Mouse (Mus musculus) stomach, embryonic 14.5 days (tissue): ENCODE measurements at regions not wholly inside any gene's neighbourhood (a gene's known extent, or its start where the extent isn't known, plus 50 kb on each side); places are given as distances from the start of the nearest gene placed in this dataset.

Experiments
- ATAC-seq: fragments of 200-750 bp; cut with Nextera tagmentation; 2 replicates; pipeline ENCODE4 v1.8.0; 2017; ENCODE audit warnings: low read depth, moderate TSS enrichment; ENCODE audit not compliant: insufficient number of reproducible peaks, insufficient read depth, low FRiP score
- H3K27ac ChIP-seq: fragments of 300-500 bp; sonication (generic); 2 replicates; pipeline ENCODE4 v1.5.1; 2014; ENCODE audit warnings: mild to moderate bottlenecking, low read length, moderate library complexity, mixed read lengths
- H3K27me3 ChIP-seq: fragments of 300-500 bp; sonication (generic); 2 replicates; pipeline ENCODE4 v1.6.1; 2014; ENCODE audit warnings: low read length, control low read depth, mixed read lengths; ENCODE audit not compliant: control insufficient read depth, insufficient read depth
- H3K36me3 ChIP-seq: fragments of 300-500 bp; sonication (generic); 2 replicates; pipeline ENCODE4 v1.6.1; 2014; ENCODE audit warnings: mild to moderate bottlenecking, control low read depth, low read length, moderate library complexity, mixed read lengths; ENCODE audit not compliant: control insufficient read depth, insufficient read depth
- H3K4me1 ChIP-seq: fragments of 300-500 bp; sonication (generic); 2 replicates; pipeline ENCODE4 v1.6.1; 2014; ENCODE audit warnings: low read length, control low read depth, mixed read lengths; ENCODE audit not compliant: control insufficient read depth, insufficient read depth
- H3K4me2 ChIP-seq: fragments of 300-500 bp; sonication (generic); replicated peaks from 2 replicates; pipeline ENCODE4 v1.6.1; 2014; ENCODE audit warnings: low read depth, low read length, control low read depth
- H3K4me3 ChIP-seq: fragments of 300-500 bp; sonication (generic); 2 replicates; pipeline ENCODE4 v1.5.1; 2014; ENCODE audit warnings: low read depth, low read length, control low read depth
- H3K9ac ChIP-seq: fragments of 300-500 bp; sonication (generic); replicated peaks from 2 replicates; pipeline ENCODE4 v1.6.1; 2014; ENCODE audit warnings: low read depth, mild to moderate bottlenecking, control low read depth, low read length, moderate library complexity, mixed read lengths
- H3K9me3 ChIP-seq: fragments of 300-500 bp; sonication (generic); 2 replicates; pipeline ENCODE4 v1.6.1; 2016; ENCODE audit warnings: low read depth, low read length, control low read depth; ENCODE audit not compliant: control insufficient read depth
- WGBS: fragments of 180-500 bp; shearing (Covaris S2); extraction: QIAGEN DNeasy Blood & Tissue Kit; methylation state at CpG from one replicate; pipeline ENCODE4 v1.1.7; 2014; 5-methylcytosine and 5-hydroxymethylcytosine counted together

DNA sequence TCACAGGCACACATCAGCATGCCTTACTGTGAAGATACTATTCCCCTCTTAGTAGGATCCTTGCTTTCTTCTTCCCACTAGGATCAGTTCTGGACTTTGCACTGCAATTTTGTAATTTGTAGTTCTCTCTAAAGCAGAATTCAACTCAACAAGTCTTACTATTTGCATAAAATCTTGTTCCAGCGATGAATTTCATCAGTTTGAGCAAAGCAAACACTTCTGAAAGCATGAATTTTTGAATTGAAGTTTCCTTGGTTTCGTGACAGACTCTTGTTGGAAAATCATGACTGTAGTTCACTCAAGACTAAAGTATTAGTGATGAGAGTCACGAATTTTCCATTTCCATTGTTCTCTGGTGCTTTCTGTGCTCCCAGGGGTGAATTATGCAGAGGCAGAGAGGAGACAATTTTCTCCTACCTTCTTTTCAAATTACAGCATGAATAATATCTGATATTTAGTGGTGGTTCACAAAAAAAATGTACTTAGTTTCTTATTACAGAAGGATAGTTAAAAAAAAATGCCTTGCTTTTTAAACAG, 190.6 kb upstream of the Mbnl1 start:
- H3K27ac ChIP-seq, result no peak overlapping the region
- no peak overlapping the region for H3K4me2 ChIP-seq

GRCm38 (mm10) chr3:60292142-60292541, 180.5 kb upstream of the Mbnl1 start:
- no peak overlapping the region for H3K27ac ChIP-seq
- no peaks in the 10 kb centered on the region for H3K27me3 ChIP-seq
- ATAC-seq, result no peak
- 81% methylated on average over 2 of the region's 2 CpGs for WGBS
- H3K9ac ChIP-seq, result no peak overlapping the region
- no peaks in the 10 kb centered on the region for H3K9me3 ChIP-seq
- no peak overlapping the region for H3K4me3 ChIP-seq
- H3K4me1 ChIP-seq, result no peaks in the 10 kb centered on the region
- H3K36me3 ChIP-seq, result no peaks in the 10 kb centered on the region
- H3K4me2 ChIP-seq, result no peak overlapping the region

More for the DNA sequence above, 190.6 kb upstream of the Mbnl1 start:
- no peaks in the 10 kb centered on the region for H3K36me3 ChIP-seq
- no peak overlapping the region for H3K9ac ChIP-seq
- H3K27me3 ChIP-seq, result no peaks in the 10 kb centered on the region
- ATAC-seq, result no peak
- WGBS, result 67% methylated on average over 3 of the region's 3 CpGs
- no peak overlapping the region for H3K4me3 ChIP-seq
- no peaks in the 10 kb centered on the region for H3K4me1 ChIP-seq
- no peaks in the 10 kb centered on the region for H3K9me3 ChIP-seq

- no peak overlapping the region for H3K4me2 ChIP-seq
- no peak overlapping the region for H3K4me3 ChIP-seq
- ATAC-seq, result no peak
Observed at GRCm38 (mm10) chr3:60292940-60293339, 179.7 kb upstream of the Mbnl1 start.

DNA sequence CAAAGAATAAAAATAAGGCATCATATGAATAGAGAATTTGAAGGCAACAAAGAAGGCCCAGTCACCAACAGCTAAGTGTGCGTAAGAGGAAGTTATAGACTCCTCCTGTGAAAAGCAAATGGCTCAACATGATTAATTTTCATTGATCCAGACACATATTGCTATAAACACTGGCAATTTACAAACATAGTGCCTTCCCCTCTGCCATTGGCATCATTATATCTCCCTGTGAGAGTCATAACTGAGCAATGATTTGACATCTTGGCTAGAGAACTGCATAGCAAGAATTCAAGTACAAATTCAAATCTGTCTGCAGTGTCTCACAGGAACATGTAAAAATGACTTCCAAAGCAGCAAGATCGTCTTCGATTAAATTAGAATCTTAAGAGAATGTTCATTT, 167.2 kb upstream of the Mbnl1 start:
- 91% methylated on average over 3 of the region's 3 CpGs for WGBS
- H3K9me3 ChIP-seq, result no peaks in the 10 kb centered on the region

More at GRCm38 (mm10) chr3:60292940-60293339, 179.7 kb upstream of the Mbnl1 start:
- 95% methylated on average over 2 of the region's 2 CpGs for WGBS
- Histone ChIP-seq H3K9me3 (no peaks in the 10 kb centered on the region), H3K36me3 (no peaks in the 10 kb centered on the region), H3K27ac (no peak overlapping the region), H3K27me3 (no peaks in the 10 kb centered on the region), H3K4me1 (no peaks in the 10 kb centered on the region), H3K9ac (no peak overlapping the region)

GRCm38 (mm10) chr3:60310402-60310801, 162.2 kb upstream of the Mbnl1 start:
- H3K27ac ChIP-seq, result no peak overlapping the region
- H3K9ac ChIP-seq, result no peak overlapping the region
- no peak overlapping the region for H3K4me2 ChIP-seq
- H3K27me3 ChIP-seq, result no peaks in the 10 kb centered on the region
- no peak overlapping the region for H3K4me3 ChIP-seq
- H3K9me3 ChIP-seq, result no peaks in the 10 kb centered on the region
- ATAC-seq, result no peak
- 61% methylated on average over 3 of the region's 3 CpGs for WGBS
- H3K4me1 ChIP-seq, result no peaks in the 10 kb centered on the region
- no peaks in the 10 kb centered on the region for H3K36me3 ChIP-seq

More for the DNA sequence above, 167.2 kb upstream of the Mbnl1 start:
- H3K4me1 ChIP-seq, result no peaks in the 10 kb centered on the region
- H3K9ac ChIP-seq, result no peak overlapping the region
- H3K27me3 ChIP-seq, result no peaks in the 10 kb centered on the region
- H3K27ac ChIP-seq, result no peak overlapping the region
- no peak overlapping the region for H3K4me2 ChIP-seq
- no peaks in the 10 kb centered on the region for H3K36me3 ChIP-seq
- H3K4me3 ChIP-seq, result no peak overlapping the region
- no peak for ATAC-seq

- H3K4me1 ChIP-seq, result no peaks in the 10 kb centered on the region
- H3K9me3 ChIP-seq, result no peaks in the 10 kb centered on the region
- no peak overlapping the region for H3K4me2 ChIP-seq
- ATAC-seq, result no peak
- H3K9ac ChIP-seq, result no peak overlapping the region
- WGBS, result 27% methylated on average over 3 of the region's 3 CpGs
- H3K27me3 ChIP-seq, result no peaks in the 10 kb centered on the region
- H3K4me3 ChIP-seq, result no peak overlapping the region
- no peaks in the 10 kb centered on the region for H3K36me3 ChIP-seq
- H3K27ac ChIP-seq, result no peak overlapping the region
Observed at GRCm38 (mm10) chr3:60311178-60311577, 161.5 kb upstream of the Mbnl1 start.

- 53% methylated on average over 1 of the region's 1 CpGs for WGBS
- H3K36me3 ChIP-seq, result no peaks in the 10 kb centered on the region
- no peak overlapping the region for H3K4me3 ChIP-seq
- no peaks in the 10 kb centered on the region for H3K4me1 ChIP-seq
- no peak for ATAC-seq
- no peak overlapping the region for H3K4me2 ChIP-seq
- no peak overlapping the region for H3K27ac ChIP-seq
- H3K27me3 ChIP-seq, result no peaks in the 10 kb centered on the region
- no peak overlapping the region for H3K9ac ChIP-seq
- H3K9me3 ChIP-seq, result no peaks in the 10 kb centered on the region
Observed at GRCm38 (mm10) chr3:60320213-60320936, 152.3 kb upstream of the Mbnl1 start.

- H3K36me3 ChIP-seq, result no peaks in the 10 kb centered on the region
- H3K4me2 ChIP-seq, result no peak overlapping the region
- H3K9me3 ChIP-seq, result no peaks in the 10 kb centered on the region
- no peak overlapping the region for H3K27ac ChIP-seq
- H3K4me3 ChIP-seq, result no peak overlapping the region
- ATAC-seq, result no peak
- H3K27me3 ChIP-seq, result no peaks in the 10 kb centered on the region
- H3K9ac ChIP-seq, result no peak overlapping the region
- no peaks in the 10 kb centered on the region for H3K4me1 ChIP-seq
Observed at GRCm38 (mm10) chr3:60323514-60323913, 149.1 kb upstream of the Mbnl1 start.

DNA sequence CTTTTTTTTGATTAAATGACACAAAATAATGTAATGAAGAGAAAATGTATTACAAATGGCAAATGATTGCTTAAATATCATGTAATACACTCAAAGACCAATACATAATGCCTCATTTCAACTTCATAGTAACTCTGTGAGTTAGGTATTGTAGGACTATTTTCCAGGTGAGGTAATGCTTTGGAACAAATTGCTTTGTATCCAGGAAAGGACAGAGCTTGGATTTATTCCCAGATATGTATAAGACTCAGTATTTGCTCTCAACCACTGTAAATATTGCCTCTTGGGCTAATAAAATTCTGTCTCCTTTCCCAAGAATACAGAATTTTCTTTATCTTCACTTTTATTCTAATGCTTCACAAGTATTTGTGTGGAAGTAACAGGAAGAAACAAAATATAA, 148.2 kb upstream of the Mbnl1 start:
- no peak for ATAC-seq
- Histone ChIP-seq H3K27ac (no peak overlapping the region), H3K9me3 (no peaks in the 10 kb centered on the region), H3K27me3 (no peaks in the 10 kb centered on the region), H3K9ac (no peak overlapping the region), H3K4me1 (no peaks in the 10 kb centered on the region), H3K36me3 (no peaks in the 10 kb centered on the region), H3K4me2 (no peak overlapping the region), H3K4me3 (no peak overlapping the region)
